Mouse (Mus musculus) kidney, postnatal 0 days (tissue): ENCODE data around the gene Gm21762. TPM values are rescaled to one million over a fixed set of nuclear protein-coding genes. Genes with fewer than 3 reads are reported as not detected.
"Not testable (repeated sequence)": the region's sequence is repeated elsewhere in the genome, so short reads cannot be mapped to it uniquely, and the experiment has no call there.

Experiments used
- ATAC-seq: fragments of 200-750 bp; cut with Nextera tagmentation; replicated peaks from 2 replicates; pipeline ENCODE4 v1.8.0; 2017; ENCODE audit warnings: low read depth, moderate number of reproducible peaks, moderate TSS enrichment, moderate library complexity; ENCODE audit not compliant: low FRiP score
- DNase-seq: peaks from one replicate; pipeline ENCODE4 v3.0.0-alpha.2; 2016; ENCODE audit warnings: low spot score
- H3K27ac ChIP-seq: fragments of 300-500 bp; sonication (generic); 2 replicates; pipeline ENCODE4 v1.5.1; 2014; ENCODE audit warnings: mild to moderate bottlenecking
- H3K27me3 ChIP-seq: fragments of 300-500 bp; sonication (generic); 2 replicates; pipeline ENCODE4 v1.6.1; 2014; ENCODE audit warnings: low read length, mixed read lengths; ENCODE audit not compliant: insufficient read depth
- H3K36me3 ChIP-seq: fragments of 300-500 bp; sonication (generic); 2 replicates; pipeline ENCODE4 v1.6.1; 2014; ENCODE audit warnings: low read length, mixed read lengths; ENCODE audit not compliant: insufficient read depth
- H3K4me1 ChIP-seq: fragments of 300-500 bp; sonication (generic); replicated peaks from 2 replicates; pipeline ENCODE4 v1.6.1; 2014; ENCODE audit warnings: antibody characterized with exemption, low read length, mixed read lengths; ENCODE audit not compliant: insufficient read depth
- H3K4me2 ChIP-seq: fragments of 300-500 bp; sonication (generic); 2 replicates; pipeline ENCODE4 v1.6.1; 2014; ENCODE audit warnings: mild to moderate bottlenecking, low read length, moderate library complexity, mixed read lengths
- H3K4me3 ChIP-seq: fragments of 300-500 bp; sonication (generic); replicated peaks from 2 replicates; pipeline ENCODE4 v1.5.1; 2014; ENCODE audit warnings: low read depth, low read length
- H3K9ac ChIP-seq: fragments of 300-500 bp; sonication (generic); 2 replicates; pipeline ENCODE4 v1.6.1; 2014; ENCODE audit warnings: low read depth, low read length
- H3K9me3 ChIP-seq: fragments of 300-500 bp; sonication (generic); replicated peaks from 2 replicates; pipeline ENCODE4 v1.6.1; 2016; ENCODE audit warnings: low read length, inconsistent platforms, mixed read lengths
- WGBS: fragments of 180-500 bp; shearing (Covaris S2); extraction: QIAGEN DNeasy Blood & Tissue Kit; methylation state at CpG from one replicate; pipeline ENCODE4 v1.1.7; 2014; 5-methylcytosine and 5-hydroxymethylcytosine counted together
- polyA plus RNA-seq: library from polyadenylated mRNA; unstranded; fragments of >200 nt; fragmentation: Nextera tagmentation; extraction: Ambion mirVana; gene quantifications from 2 replicates; pipeline ENCODE4 v1.2.1, GENCODE M21; 2015

Gene Gm21762
- not detected in 2 replicates for polyA plus RNA-seq

DNA sequence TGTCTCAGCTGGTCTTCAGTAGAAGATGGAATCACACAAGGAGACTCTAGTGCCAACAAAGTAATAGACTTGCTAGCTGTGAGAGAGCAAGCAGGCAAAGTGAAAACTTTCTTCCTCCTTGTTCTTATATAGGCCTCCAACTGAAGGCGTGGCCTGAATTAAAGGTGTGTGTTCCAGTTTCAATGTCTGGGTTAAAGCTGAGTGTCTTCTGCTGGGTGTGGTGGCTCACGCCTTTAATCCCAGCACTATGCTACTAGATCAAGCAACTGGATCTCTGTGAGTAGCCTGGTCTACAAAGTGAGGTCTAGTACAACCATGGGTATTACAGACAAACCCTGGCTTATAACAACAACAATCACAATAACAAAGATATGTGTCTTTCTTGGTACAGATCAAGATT lies at the start of gene Gm21762:
Gm21762 (minus strand) TSS at position 101 of the 400 bp plus-strand sequence.
- not testable (repeated sequence) for DNase-seq, ATAC-seq, H3K27me3 ChIP-seq, H3K4me3 ChIP-seq, H3K4me1 ChIP-seq, H3K4me2 ChIP-seq, H3K36me3 ChIP-seq, H3K9me3 ChIP-seq, H3K9ac ChIP-seq, H3K27ac ChIP-seq
- WGBS: no CpG with 5 or more reads among the region's 2 CpGs

DNA sequence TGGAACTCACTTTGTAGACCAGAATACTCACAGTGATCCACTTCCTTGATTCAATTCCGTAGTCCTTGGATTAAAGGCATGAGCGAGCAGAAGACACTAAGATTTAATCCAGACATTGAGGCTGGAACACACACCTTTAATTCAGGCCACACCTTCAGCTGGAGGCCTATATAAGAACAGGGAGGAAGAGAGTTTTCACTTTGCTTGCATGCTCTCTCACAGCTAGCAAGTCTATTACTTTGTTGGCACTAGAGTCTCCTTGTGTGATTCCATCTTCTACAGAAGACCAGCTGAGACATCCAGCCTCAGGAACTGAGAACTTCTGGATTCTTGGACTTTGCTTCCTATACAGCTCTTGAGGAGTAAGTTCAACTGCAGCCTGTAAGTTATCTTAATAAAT lies 47.1 kb upstream of the Gm21762 start, which contains the start of gene AF067061:
AF067061 (plus strand) TSS at position 245 of the 400 bp plus-strand sequence.
- DNase-seq, ATAC-seq, H3K36me3 ChIP-seq, H3K27ac ChIP-seq, H3K4me2 ChIP-seq, H3K4me1 ChIP-seq, H3K4me3 ChIP-seq, H3K27me3 ChIP-seq, H3K9me3 ChIP-seq, H3K9ac ChIP-seq: not testable (repeated sequence)
- WGBS: 70% methylated on average over 2 of the region's 2 CpGs

DNA sequence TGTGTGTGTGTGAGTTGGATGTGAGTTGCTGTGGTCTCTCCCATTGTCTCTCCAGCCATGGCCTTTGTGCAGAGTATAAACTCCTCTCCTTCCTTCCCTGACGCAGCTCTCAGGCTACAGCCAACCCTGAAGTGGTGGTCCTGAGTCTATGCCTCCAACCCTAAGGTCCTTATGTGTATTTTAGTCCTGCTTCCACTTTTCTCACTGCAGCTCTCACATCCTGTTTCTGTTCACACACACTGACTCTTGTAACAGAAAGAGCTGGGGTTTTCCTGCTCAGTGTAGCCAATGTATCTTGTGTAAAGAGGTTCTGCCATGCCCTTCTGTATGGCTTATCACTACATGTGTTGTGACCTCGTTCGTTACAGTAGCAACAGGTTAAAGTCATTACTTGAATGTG lies 44.0 kb upstream of the Gm21762 start:
- H3K27me3 ChIP-seq, H3K4me2 ChIP-seq, H3K36me3 ChIP-seq, H3K27ac ChIP-seq, DNase-seq, H3K4me3 ChIP-seq, H3K9ac ChIP-seq, H3K9me3 ChIP-seq, ATAC-seq, H3K4me1 ChIP-seq: not testable (repeated sequence)
- 75% methylated on average over 3 of the region's 3 CpGs for WGBS

DNA sequence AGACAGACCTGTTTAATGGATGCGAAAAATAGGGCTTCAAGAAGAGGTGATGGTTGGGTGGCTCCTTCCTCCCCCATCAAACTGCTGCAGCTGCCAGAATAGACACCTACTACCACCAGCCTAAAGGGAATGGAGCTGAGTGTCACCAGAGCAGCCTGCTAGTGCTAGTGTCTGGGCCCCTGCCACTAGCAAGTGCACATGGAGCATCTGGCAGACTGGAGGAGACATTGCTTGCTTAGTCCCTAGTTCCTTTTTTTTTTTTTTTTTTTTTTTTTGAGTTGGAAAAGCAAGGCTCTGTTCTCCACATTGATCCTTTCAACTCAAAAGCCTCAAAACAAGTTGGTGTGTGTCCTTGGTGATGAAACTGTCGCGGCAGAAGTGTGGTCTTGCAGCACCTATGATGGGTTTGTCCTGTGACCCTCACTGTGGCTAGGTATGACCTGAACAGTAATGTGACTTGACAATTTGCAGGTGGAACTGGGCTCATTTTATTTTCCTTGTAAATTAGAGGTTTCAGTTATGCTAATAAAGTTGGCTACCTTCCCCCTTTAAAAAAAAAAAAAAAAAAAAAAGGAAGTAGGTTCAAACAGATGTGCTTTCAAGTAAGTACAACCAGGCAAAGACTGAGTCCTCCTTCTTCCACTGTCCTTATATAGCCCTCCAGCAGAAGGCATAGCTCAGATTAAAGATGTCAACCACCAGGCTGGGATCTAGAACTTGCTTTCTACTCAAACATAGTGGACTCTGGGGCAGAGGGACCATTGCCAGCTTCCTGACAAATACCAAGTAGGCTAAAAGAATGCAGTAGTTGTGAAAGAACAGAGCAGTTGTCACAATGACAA lies 43.3 kb upstream of the Gm21762 start:
- H3K36me3 ChIP-seq, H3K27me3 ChIP-seq, ATAC-seq, DNase-seq, H3K27ac ChIP-seq, H3K4me1 ChIP-seq, H3K4me2 ChIP-seq, H3K9ac ChIP-seq, H3K9me3 ChIP-seq, H3K4me3 ChIP-seq: not testable (repeated sequence)
- WGBS: 91% methylated on average over 3 of the region's 3 CpGs

DNA sequence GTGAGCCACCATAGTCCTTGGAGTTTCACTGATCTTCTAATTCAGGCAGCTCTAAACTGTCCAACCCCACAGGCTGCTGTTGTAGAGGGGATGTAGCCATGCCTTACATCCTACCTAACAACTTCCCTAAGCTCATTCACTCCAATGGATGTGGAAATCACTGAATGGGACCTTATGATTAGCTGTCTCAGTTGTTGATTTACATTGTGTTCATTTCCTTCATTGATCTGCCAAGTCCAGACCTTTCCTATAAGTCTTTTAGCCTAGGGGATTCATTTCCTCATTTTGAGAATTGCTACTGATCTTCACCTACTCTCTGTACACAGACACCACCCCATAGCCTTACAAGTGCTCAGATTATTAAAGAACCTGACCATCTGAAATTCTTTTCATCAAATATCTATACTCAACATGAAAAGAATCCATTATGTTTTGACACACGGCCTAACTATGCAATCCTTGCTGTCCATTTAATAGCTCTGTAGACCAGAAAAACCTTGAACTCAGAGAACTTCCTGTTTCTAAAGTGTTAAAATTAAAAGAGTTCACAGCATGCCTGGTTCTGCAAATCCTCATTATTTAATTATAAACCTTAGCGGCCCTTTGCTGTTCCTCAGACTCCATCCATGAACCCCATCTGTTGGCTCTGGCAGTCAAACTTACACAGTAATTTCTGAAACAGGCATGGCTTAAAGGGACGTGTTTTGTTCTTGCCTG lies 35.6 kb upstream of the Gm21762 start:
- H3K9ac ChIP-seq, H3K27me3 ChIP-seq, DNase-seq, H3K27ac ChIP-seq, H3K4me3 ChIP-seq, ATAC-seq, H3K4me2 ChIP-seq, H3K36me3 ChIP-seq, H3K9me3 ChIP-seq, H3K4me1 ChIP-seq: not testable (repeated sequence)
- WGBS: 85% methylated on average over 2 of the region's 3 CpGs

DNA sequence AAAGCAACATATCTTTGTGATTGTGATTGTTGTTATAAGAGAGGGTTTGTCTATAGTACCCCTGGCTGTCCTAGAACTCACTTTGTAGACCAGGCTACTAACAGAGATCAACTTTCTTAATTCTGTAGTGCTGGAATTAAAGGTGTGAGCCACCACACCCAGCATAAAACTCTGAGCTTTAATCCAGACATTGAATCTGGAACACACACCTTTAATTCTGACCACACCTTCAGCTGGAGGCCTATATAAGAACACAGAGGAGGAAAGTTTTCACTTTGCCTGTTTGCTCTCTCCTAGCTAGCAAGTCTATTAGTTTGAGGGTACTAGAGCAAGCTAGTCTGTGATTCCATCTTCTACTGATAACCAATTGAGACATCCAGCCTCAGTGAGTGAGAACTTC lies 23.1 kb upstream of the Gm21762 start, which contains the start of gene Gm21731:
Gm21731 (plus strand) TSS at position 301 of the 400 bp plus-strand sequence.
- H3K9me3 ChIP-seq, H3K4me1 ChIP-seq, H3K9ac ChIP-seq, H3K27me3 ChIP-seq, H3K27ac ChIP-seq, H3K4me3 ChIP-seq, H3K36me3 ChIP-seq, H3K4me2 ChIP-seq, DNase-seq, ATAC-seq: not testable (repeated sequence)

DNA sequence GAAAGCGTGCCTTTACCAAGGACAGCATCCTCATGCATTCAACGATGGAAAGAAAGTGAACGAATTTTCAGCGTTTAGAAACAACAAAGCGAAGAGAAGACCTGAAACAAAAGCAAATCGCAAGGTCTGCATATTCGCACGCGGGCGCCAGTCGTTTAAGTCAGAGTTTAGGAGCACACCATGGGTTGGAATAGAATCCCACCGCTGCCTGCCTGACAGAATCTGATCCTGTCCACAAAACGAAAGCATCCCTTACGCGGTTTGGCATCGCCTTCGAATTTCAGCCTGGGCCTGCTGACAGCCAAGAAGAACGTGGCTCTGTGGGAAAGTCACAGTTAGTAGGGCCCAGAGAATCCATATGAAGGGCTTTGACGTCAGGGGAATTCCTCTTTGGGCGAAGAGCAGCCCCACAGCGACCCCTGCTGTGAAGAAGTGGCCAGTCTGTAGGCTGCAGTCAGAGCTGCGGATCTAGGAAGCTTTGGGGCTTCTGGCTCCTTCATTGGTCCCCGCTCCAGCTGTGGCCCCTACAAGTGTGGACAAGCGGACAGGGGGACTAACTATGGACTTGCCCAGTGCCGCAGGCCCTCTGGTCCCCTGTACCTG lies 16.8 kb upstream of the Gm21762 start:
- H3K4me2 ChIP-seq, ATAC-seq, DNase-seq, H3K9me3 ChIP-seq, H3K36me3 ChIP-seq, H3K4me1 ChIP-seq, H3K9ac ChIP-seq, H3K27me3 ChIP-seq, H3K27ac ChIP-seq, H3K4me3 ChIP-seq: not testable (repeated sequence)
- WGBS: 75% methylated on average over 13 of the region's 25 CpGs

DNA sequence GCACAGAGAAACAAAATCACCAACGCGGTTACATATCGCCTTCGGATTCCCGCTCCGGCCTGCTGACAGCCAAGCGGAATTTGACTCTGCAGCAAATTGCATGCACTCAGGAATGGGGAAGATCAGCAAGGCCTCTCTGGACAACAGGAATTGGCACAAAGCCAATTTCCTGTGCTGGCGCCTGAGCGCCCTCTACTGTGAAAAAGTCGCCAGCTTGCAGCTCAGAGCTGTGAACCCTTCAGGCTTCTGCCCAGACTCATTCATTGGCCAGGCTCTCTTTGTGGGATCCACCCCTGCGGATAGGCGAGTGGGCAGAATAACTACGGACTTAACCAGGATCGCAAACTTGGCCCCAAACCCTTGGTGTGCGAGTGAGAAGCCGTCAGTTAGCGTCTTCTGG lies 16.1 kb upstream of the Gm21762 start:
- WGBS: 96% methylated on average over 16 of the region's 17 CpGs
- H3K4me1 ChIP-seq, H3K27ac ChIP-seq, H3K4me2 ChIP-seq, H3K4me3 ChIP-seq, DNase-seq, H3K9me3 ChIP-seq, H3K27me3 ChIP-seq, ATAC-seq, H3K36me3 ChIP-seq, H3K9ac ChIP-seq: not testable (repeated sequence)

DNA sequence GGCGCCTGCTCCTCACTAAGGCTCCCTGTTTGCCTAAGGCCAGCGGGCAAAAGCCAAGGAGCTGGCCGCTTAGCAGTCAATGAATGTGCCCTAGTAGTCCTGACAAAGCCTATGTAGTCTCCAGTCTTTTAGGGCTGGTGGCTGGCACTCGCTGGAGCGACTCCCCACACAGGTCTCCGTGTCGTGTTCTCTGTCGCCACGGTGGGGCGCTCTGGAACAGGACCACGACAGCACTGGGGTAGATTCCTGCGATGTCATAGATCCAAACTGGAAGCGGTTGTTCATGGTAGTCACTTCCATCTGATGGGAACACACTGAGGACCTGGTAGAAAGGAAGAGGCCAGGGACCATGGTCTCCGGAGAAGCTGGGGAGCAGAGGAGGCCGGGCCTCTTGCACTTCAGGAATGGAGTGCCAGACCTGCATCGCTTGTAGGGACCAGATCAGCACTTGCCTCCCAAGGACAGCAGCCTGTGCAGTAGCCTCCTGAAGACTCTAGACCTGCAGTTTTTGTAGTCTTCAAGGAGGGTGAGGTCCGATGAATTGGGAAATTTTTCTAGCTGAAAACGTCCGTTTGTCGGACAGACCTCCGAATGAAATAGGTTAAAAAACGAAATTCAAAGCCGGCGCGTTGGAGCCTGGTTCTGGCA lies 7.4 kb upstream of the Gm21762 start:
- H3K27ac ChIP-seq, H3K4me2 ChIP-seq, H3K27me3 ChIP-seq, DNase-seq, H3K9ac ChIP-seq, H3K9me3 ChIP-seq, H3K4me3 ChIP-seq, H3K36me3 ChIP-seq, H3K4me1 ChIP-seq, ATAC-seq: not testable (repeated sequence)
- WGBS: 94% methylated on average over 16 of the region's 25 CpGs
